Mouse (Mus musculus) limb, embryonic 12.5 days (tissue): ENCODE measurements around the gene Ifi35. TPM values are rescaled to one million over a fixed set of nuclear protein-coding genes. Genes with fewer than 3 reads are reported as not detected.

ENCODE experiments used
- ATAC-seq: fragments of 200-750 bp; cut with Nextera tagmentation; 2 replicates; pipeline ENCODE4 v1.8.0; 2017; ENCODE audit warnings: low read depth, moderate TSS enrichment; ENCODE audit not compliant: insufficient number of reproducible peaks, insufficient read depth, low FRiP score, low TSS enrichment
- H3K27ac ChIP-seq: fragments of 300-500 bp; sonication (generic); 2 replicates; pipeline ENCODE4 v1.5.1; 2016; ENCODE audit warnings: mild to moderate bottlenecking, moderate library complexity
- H3K27me3 ChIP-seq: fragments of 300-500 bp; sonication (generic); 2 replicates; pipeline ENCODE4 v1.6.1; 2016; ENCODE audit warnings: mild to moderate bottlenecking, moderate library complexity
- H3K36me3 ChIP-seq: fragments of 300-500 bp; sonication (generic); 2 replicates; pipeline ENCODE4 v1.6.1; 2016; ENCODE audit warnings: mild to moderate bottlenecking, moderate library complexity
- H3K4me1 ChIP-seq: fragments of 300-500 bp; sonication (generic); replicated peaks from 2 replicates; pipeline ENCODE4 v1.6.1; 2016
- H3K4me2 ChIP-seq: fragments of 300-500 bp; sonication (generic); 2 replicates; pipeline ENCODE4 v1.6.1; 2016; ENCODE audit warnings: mild to moderate bottlenecking, moderate library complexity
- H3K4me3 ChIP-seq: fragments of 300-500 bp; sonication (generic); replicated peaks from 2 replicates; pipeline ENCODE4 v1.5.1; 2016; ENCODE audit warnings: mild to moderate bottlenecking
- H3K9ac ChIP-seq: fragments of 300-500 bp; sonication (generic); replicated peaks from 2 replicates; pipeline ENCODE4 v1.6.1; 2016; ENCODE audit warnings: mild to moderate bottlenecking, moderate library complexity
- H3K9me3 ChIP-seq: fragments of 300-500 bp; sonication (generic); 2 replicates; pipeline ENCODE4 v1.6.1; 2016; ENCODE audit warnings: mild to moderate bottlenecking, moderate library complexity
- WGBS: fragments of 180-500 bp; shearing (Covaris S2); methylation state at CpG from one replicate; pipeline ENCODE4 v1.1.7; 2016; 5-methylcytosine and 5-hydroxymethylcytosine counted together
- polyA plus RNA-seq: library from polyadenylated mRNA; unstranded; fragments of >200 nt; fragmentation: Nextera tagmentation; extraction: Ambion mirVana; gene quantifications from 2 replicates; pipeline ENCODE4 v1.2.1, GENCODE M21; 2016

Gene Ifi35
- 6.3 and 6.6 TPM in 2 replicates for polyA plus RNA-seq

DNA sequence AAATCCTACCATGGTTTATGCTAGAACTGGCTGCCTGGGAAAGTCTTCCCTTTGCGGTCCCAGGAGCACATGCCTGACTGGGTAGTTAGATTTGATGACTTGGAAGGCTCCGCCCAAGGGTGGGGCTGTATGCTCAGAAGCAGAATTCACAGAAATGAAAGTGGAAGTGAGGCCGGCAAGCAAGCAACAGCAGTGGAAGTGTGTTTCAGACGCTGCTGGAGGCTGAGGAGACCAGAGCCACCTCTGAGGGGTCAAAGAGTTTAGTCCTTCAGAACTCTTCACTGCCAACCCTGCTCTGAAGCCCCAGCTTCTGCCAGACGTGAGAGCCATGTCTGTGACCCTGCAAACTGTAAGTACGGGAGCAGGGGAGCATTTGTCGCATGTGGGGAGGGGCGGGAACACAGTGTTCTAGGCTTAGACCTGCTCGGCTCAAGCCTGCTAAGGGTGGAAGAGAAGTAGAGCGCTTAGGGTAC, at the start of gene Ifi35:
Gene Ifi35 (plus strand): TSS at position 134 of the 473 bp plus-strand sequence.
- Histone ChIP-seq H3K27me3 (no peaks in the 10 kb centered on the region), H3K27ac (peak within 1 kb of the TSS; percentile 62), H3K36me3 (peaks cover 32% of the 10 kb centered on the region), H3K4me2 (peak within 1 kb of the TSS; percentile 39), H3K4me1 (peaks cover 15% of the 10 kb centered on the region), H3K9me3 (0 out of 2 replicates have a peak, but pooled peaks cover under 1% of the 10 kb centered on the region), H3K9ac (peak within 1 kb of the TSS; percentile 35), H3K4me3 (peak within 1 kb of the TSS; percentile 33)
- ATAC-seq = peak; percentile 21; the same call in 1 of the 2 replicates
- WGBS = 26% methylated on average over 10 of the region's 10 CpGs

DNA sequence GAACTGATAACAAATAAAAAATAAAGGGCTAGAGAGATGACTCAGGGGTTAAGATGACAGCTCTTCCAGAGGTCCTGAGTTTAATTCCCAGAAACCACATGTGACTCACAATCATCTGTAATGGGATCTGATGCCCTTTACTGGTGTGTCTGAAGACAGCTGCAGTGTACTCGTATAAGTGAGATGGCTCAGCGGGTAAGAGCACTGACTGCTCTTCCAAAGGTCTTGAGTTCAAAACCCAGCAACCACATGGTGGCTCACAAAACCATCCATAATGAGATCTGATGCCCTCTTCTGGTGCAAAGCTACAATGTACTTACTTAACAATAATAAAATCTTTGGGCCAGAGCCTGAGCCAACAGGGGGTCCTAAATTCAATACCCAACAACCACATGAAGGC, 32.9 kb upstream of the Ifi35 start:
- H3K4me2 ChIP-seq = no peak overlapping the region
- no peak for ATAC-seq
- H3K36me3 ChIP-seq = peaks cover 38% of the 10 kb centered on the region
- WGBS = 96% methylated on average over 2 of the region's 2 CpGs
- no peak overlapping the region for H3K9ac ChIP-seq
- H3K9me3 ChIP-seq = no peaks in the 10 kb centered on the region
- H3K4me1 ChIP-seq = peaks cover 8% of the 10 kb centered on the region
- H3K27me3 ChIP-seq = no peaks in the 10 kb centered on the region
- H3K27ac ChIP-seq = no peak overlapping the region
- no peak overlapping the region for H3K4me3 ChIP-seq

DNA sequence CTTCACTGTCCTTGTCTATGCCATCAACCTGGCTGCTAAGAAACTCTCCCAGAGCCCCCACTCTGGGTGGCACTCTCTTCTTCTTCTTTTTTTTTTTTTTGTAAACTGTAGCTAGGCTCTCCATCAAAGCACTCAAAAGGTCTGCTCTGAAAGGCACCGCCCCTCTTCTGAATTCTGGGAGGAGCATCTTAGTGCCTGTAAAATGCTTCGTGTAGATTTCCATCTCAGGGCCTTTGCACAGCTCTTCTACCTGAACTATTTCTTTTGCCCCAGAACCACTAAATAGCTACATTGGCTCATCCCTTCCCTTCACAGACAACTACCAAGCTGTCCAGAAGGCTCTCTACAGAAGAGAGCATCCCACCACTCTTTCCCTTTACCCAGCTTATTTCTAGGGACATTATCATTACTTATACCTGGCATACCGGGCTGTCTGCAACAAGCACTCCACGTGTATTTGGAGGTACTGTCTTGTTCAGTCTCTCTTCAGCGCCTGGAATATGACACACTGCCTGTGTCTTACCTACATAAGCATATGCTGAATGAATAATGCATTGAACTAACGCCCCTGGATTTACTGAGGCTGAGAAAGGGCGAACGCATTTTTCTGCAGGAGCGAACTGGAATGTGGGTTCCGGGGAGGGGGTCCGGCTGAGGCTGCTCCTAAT, 31.6 kb upstream of the Ifi35 start:
- Histone ChIP-seq H3K4me1 (peaks cover 8% of the 10 kb centered on the region), H3K9ac (peak overlapping the region; percentile 85), H3K36me3 (peaks cover 25% of the 10 kb centered on the region), H3K27ac (peak overlapping the region; percentile 79), H3K9me3 (no peaks in the 10 kb centered on the region), H3K4me2 (peak overlapping the region; percentile 83), H3K4me3 (peak overlapping the region; percentile 86), H3K27me3 (no peaks in the 10 kb centered on the region)
- 3% methylated on average over 11 of the region's 11 CpGs for WGBS
- 0 out of 2 replicates have a peak, but pooled peaks have one; percentile 34 for ATAC-seq

DNA sequence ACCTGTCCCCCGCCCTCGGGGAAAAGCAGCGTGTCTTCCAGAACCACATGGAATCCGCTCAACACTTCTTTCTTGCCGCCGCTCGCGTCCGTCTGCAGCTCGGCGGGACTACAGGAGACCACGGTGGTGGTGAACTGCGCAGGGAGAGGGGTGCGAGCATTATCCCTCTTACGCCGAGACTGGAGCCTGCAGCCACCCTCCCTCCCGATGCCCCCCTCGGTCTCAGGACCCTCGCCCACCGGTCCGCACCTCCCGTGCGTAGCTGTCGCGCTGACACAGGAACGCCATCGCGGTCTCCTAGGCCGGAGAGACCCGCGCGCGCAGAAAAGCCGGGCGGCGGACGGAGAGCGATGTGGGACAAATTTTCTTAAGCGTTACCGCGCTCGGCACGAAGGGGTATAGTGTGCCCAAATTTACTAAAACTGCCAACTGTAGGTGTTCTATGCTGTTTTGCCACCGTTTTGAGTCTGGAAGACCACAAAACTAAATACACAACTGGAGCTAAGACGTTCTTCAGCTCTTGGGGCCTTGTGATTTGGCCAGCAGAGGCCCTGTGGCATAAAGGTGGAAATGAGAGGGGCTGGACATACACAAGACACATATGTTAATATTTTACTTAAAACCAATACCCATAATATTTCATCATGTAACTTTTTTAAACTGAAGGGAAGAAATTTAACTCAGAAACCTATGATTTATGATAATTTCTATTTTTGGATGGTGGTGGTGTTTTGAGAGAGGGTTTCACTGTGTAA, 30.9 kb upstream of the Ifi35 start, which contains the start of gene Aarsd1:
Gene Aarsd1 (minus strand): TSS at position 515 of the 755 bp plus-strand sequence.
- Histone ChIP-seq H3K4me3 (peak within 1 kb of the TSS; percentile 86), H3K27ac (peak within 1 kb of the TSS; percentile 79), H3K9ac (peak within 1 kb of the TSS; percentile 85), H3K27me3 (no peaks in the 10 kb centered on the region), H3K4me1 (peaks cover 8% of the 10 kb centered on the region), H3K36me3 (peaks cover 18% of the 10 kb centered on the region), H3K9me3 (no peaks in the 10 kb centered on the region), H3K4me2 (peak within 1 kb of the TSS; percentile 83)
- WGBS = under 1% methylated on average over 45 of the region's 45 CpGs
- peak; percentile 58; the same call in 1 of the 2 replicates for ATAC-seq

DNA sequence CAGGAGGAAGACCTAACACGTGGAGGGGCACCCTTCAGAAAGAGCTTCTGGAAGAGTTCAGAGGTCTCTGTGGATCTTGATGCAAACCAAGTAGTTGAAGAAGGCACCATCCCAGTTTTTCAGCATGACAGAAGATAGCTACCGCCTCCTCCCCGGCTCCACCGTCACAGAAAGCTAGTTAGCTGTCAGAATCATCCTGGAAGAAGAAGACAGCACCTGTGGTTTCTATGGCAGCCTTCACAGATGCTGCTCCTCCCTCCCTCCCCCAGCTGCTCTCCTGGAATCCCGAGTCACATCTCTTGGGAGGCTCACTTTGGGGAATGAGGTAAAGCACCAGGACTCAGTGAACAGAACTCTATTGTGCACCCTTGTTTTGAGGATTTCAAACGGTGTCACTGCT, 29.2 kb upstream of the Ifi35 start:
- peaks cover 13% of the 10 kb centered on the region for H3K4me1 ChIP-seq
- no peak for ATAC-seq
- peaks cover 2% of the 10 kb centered on the region; the same call in 1 of the 2 replicates for H3K36me3 ChIP-seq
- H3K9ac ChIP-seq = no peak overlapping the region
- H3K27me3 ChIP-seq = no peaks in the 10 kb centered on the region
- no peak overlapping the region for H3K4me2 ChIP-seq
- H3K9me3 ChIP-seq = no peaks in the 10 kb centered on the region
- H3K4me3 ChIP-seq = no peak overlapping the region
- whole genome bisulfite sequencing = 59% methylated on average over 6 of the region's 6 CpGs
- H3K27ac ChIP-seq = no peak overlapping the region

DNA sequence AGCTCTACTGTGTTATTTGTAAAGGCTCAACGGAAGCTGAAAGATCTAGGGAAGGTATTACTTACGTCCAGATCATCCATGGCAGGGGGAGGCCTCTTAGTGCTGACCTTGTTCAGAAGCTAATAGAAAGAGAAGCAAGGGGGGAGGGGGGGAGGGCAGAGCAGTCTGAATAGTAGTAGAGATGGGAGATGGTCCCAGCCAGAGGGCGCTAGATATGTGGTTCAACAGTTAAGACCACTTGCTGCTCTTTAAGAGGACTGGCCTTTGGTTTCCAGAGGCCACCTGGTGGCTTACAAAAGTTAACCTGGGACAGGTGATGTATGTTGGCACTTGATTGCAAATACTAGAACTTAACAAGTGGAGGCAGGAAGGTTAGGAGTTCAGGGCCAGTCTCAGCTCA, 28.6 kb upstream of the Ifi35 start:
- Histone ChIP-seq H3K27me3 (no peaks in the 10 kb centered on the region), H3K4me3 (no peak overlapping the region), H3K4me1 (peaks cover 17% of the 10 kb centered on the region), H3K9me3 (no peaks in the 10 kb centered on the region), H3K4me2 (no peak overlapping the region), H3K36me3 (no peaks in the 10 kb centered on the region), H3K9ac (no peak overlapping the region), H3K27ac (no peak overlapping the region)
- ATAC-seq = no peak
- WGBS = 24% methylated on average over 3 of the region's 3 CpGs

DNA sequence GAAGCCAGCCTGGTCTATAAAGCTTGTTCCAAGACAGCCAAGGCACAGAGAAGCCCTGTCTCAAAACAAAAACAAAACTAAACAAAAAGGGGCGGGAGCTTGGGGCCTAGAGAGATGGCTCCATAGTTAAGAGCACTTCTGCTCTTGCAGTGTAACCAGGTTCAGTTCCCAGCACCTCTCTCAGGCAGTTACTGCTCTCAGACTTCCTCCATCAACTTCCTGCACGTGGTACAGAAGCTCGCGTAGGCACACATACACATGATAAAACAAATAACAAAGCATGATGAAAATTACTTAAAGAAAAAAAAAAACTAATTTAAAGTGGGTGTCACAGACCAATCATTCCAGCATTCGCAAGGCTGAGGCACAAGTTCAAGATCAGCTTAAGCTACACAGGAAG, 28.1 kb upstream of the Ifi35 start:
- Histone ChIP-seq H3K9me3 (no peaks in the 10 kb centered on the region), H3K4me3 (no peak overlapping the region), H3K9ac (no peak overlapping the region), H3K4me2 (no peak overlapping the region), H3K36me3 (no peaks in the 10 kb centered on the region), H3K27me3 (no peaks in the 10 kb centered on the region), H3K27ac (no peak overlapping the region), H3K4me1 (peaks cover 17% of the 10 kb centered on the region)
- 89% methylated on average over 5 of the region's 5 CpGs for WGBS
- ATAC-seq = no peak

DNA sequence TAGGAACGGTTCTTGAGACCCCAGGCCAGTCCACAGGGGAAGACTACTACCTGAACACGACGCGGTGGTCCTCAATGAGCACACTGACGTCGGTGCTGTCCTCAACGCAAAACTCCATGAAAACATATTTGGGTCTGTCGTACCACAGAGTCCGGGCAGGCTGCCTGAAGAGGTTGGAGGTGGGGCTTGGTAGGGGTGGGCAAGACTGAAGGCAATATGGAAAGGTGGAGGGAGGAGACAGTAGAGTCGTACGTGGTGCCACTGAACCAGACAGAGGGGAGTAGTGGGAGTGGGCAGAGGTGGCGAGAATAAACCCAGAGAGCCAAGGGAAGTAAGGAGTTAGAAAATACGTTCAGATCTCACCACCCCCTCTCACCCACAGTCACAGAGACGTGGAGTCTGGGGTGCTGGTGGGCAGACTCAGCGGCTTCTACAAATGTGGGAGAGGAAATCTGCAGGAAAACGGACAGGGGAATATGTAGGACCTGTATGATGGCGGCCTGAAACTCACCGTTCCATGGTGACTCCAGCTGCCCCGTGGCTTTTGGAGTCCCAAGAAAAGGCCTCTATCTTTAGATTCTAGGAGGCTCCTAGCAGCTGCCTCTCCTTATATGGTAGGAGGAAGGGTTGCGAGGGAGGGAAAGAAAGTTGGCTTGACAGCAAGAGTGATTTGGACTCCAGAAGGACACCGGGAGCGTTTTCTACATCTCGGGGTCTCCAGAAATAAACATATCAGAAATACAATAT, 23.9 kb upstream of the Ifi35 start, which contains the start of gene Gm27029:
Gene Gm27029 (minus strand): TSS at position 692 of the 747 bp plus-strand sequence.
- Histone ChIP-seq H3K36me3 (no peaks in the 10 kb centered on the region), H3K9me3 (no peaks in the 10 kb centered on the region), H3K4me3 (peak within 1 kb of the TSS; percentile 97), H3K9ac (peak within 1 kb of the TSS; percentile 78), H3K4me2 (peak within 1 kb of the TSS; percentile 95), H3K27me3 (no peaks in the 10 kb centered on the region), H3K4me1 (peaks cover 29% of the 10 kb centered on the region), H3K27ac (peak within 1 kb of the TSS; percentile 70)
- WGBS = 4% methylated on average over 23 of the region's 23 CpGs
- ATAC-seq = peak; percentile 72; the same call in 1 of the 2 replicates

DNA sequence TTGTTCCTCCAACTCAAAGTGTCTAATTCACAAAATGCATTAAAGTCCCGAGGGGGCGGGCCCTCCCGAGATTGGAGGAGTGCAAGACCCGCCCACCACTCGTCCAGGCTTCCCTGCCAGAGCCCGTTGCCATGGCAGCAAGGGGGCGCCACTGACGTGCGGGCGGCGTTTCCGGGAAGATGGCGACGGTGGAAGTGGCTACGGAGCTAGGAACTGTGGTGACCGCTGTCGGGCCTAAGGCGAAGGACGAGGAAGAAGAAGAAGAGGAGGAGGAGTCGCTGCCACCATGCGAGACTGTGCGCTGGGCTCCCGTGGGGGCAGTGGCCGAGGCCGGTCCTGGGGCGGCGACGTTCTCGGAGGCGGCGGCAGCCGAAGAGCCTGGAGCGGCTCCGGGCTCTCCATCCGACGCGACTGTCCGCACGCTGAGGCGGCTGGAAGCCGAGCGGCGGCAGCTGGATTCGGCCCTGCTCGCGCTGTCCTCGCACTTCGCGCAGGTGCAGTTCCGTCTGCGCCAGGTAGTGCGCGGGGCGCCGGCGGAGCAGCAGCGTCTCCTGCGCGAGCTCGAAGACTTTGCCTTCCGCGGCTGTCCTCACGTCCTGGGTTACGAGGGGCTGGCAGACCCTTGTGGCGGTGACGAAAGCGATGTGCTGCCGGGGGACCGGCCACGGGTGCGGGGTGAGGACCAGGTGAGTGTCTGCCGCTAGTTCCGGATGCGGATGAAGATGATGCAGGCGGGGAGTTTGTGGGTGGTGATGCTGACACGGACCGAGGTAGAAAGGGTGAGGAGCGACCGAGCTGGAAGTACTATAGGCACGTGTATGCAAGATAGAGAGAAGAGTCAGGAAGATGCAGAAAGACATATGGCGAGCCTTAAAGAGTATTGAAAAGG, 23.0 kb upstream of the Ifi35 start, which contains the start of the genes Rundc1 and Ptges3l:
Gene Rundc1 (plus strand): TSS at position 161 of the 889 bp plus-strand sequence.
Gene Ptges3l (minus strand): TSS at position 409 of the 889 bp plus-strand sequence.
- Histone ChIP-seq H3K27ac (peak within 1 kb of the TSS; percentile 70), H3K4me2 (peak within 1 kb of the TSS; percentile 95), H3K9ac (peak within 1 kb of the TSS; percentile 78), H3K4me1 (peaks cover 29% of the 10 kb centered on the region), H3K9me3 (no peaks in the 10 kb centered on the region), H3K36me3 (peaks cover 9% of the 10 kb centered on the region), H3K27me3 (no peaks in the 10 kb centered on the region), H3K4me3 (peak within 1 kb of the TSS; percentile 97)
- under 1% methylated on average over 81 of the region's 81 CpGs for WGBS
- ATAC-seq = peak; percentile 94

DNA sequence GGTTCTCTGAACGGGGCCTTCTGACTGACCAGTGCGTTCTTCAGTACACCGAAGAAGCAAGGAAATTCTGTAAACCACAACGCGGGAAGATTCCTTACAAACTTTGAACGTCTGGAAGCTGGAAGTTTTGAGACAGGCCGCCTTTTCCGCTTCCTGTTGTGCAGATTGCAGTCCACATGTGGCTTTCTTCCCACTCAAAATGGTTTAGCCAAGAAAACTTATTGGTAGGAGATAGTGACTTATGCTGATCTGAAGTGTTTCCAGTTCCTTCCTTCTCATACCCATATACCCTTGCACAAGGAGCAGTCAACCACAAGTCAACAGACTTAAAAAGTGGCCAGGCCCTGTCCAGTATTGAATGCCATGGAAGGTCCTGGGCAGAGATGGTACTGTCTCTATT, 22.0 kb upstream of the Ifi35 start:
- Histone ChIP-seq H3K9me3 (no peaks in the 10 kb centered on the region), H3K4me1 (peaks cover 29% of the 10 kb centered on the region), H3K4me3 (peak overlapping the region; percentile 97), H3K27ac (no peak overlapping the region), H3K36me3 (peaks cover 19% of the 10 kb centered on the region), H3K4me2 (peak overlapping the region; percentile 95), H3K27me3 (no peaks in the 10 kb centered on the region), H3K9ac (peak overlapping the region; percentile 78)
- 68% methylated on average over 8 of the region's 8 CpGs for WGBS
- no peak for ATAC-seq
